Mouse (Mus musculus): Measurements from ENCODE around the gene Tanc1. TPM values are rescaled to one million over a fixed set of nuclear protein-coding genes. Genes with fewer than 3 reads are reported as not detected.
A peak's percentile ranks its signal among the peaks of the same experiment; 100 is the strongest.

Tanc1 gene
- total RNA-seq, 2 experiments from 2014 or later = 3.3 to 3.4 TPM

GRCm38 (mm10) chr2:59775820-59776219 lies 164.0 kb downstream of the Tanc1 start:
- ATAC-seq (replicated peaks; ENCODE audit: low FRiP score, poor library complexity, severe bottlenecking) = no peak

GRCm38 (mm10) chr2:59779355-59779754 lies 167.5 kb downstream of the Tanc1 start:
- no peak for ATAC-seq (replicated peaks; ENCODE audit: low FRiP score, poor library complexity, severe bottlenecking)

GRCm38 (mm10) chr2:59780240-59780639 lies 168.4 kb downstream of the Tanc1 start:
- ATAC-seq (replicated peaks; ENCODE audit: low FRiP score, poor library complexity, severe bottlenecking) = no peak

GRCm38 (mm10) chr2:59783055-59783831 lies 171.4 kb downstream of the Tanc1 start:
- no peak for ATAC-seq (replicated peaks; ENCODE audit: low FRiP score, poor library complexity, severe bottlenecking)

GRCm38 (mm10) chr2:59783832-59784627 lies 172.2 kb downstream of the Tanc1 start:
- ATAC-seq (replicated peaks; ENCODE audit: low FRiP score, poor library complexity, severe bottlenecking) = no peak

GRCm38 (mm10) chr2:59784628-59784883 lies 172.7 kb downstream of the Tanc1 start:
- ATAC-seq (replicated peaks; ENCODE audit: low FRiP score, poor library complexity, severe bottlenecking) = no peak

- no peak for ATAC-seq (replicated peaks; ENCODE audit: low FRiP score, poor library complexity, severe bottlenecking)
Measured at GRCm38 (mm10) chr2:59785597-59785996, 173.8 kb downstream of the Tanc1 start.

- ATAC-seq (replicated peaks; ENCODE audit: low FRiP score, poor library complexity, severe bottlenecking) = no peak
Measured at GRCm38 (mm10) chr2:59788704-59789500, 177.1 kb downstream of the Tanc1 start.

GRCm38 (mm10) chr2:59791596-59791995 lies 179.8 kb downstream of the Tanc1 start:
- no peak for ATAC-seq (replicated peaks; ENCODE audit: low FRiP score, poor library complexity, severe bottlenecking)

- no peak for ATAC-seq (replicated peaks; ENCODE audit: low FRiP score, poor library complexity, severe bottlenecking)
Measured at GRCm38 (mm10) chr2:59793337-59793736, 181.5 kb downstream of the Tanc1 start.

GRCm38 (mm10) chr2:59794838-59795237 lies 183.0 kb downstream of the Tanc1 start:
- ATAC-seq (replicated peaks; ENCODE audit: low FRiP score, poor library complexity, severe bottlenecking) = no peak

GRCm38 (mm10) chr2:59798934-59799532 lies 187.2 kb downstream of the Tanc1 start:
- ATAC-seq (replicated peaks; ENCODE audit: low FRiP score, poor library complexity, severe bottlenecking) = no peak

- ATAC-seq (replicated peaks; ENCODE audit: low FRiP score, poor library complexity, severe bottlenecking) = no peak
Measured at GRCm38 (mm10) chr2:59799572-59799971, 187.7 kb downstream of the Tanc1 start.

- no peak for ATAC-seq (replicated peaks; ENCODE audit: low FRiP score, poor library complexity, severe bottlenecking)
Measured at GRCm38 (mm10) chr2:59800481-59801266, 188.8 kb downstream of the Tanc1 start.

GRCm38 (mm10) chr2:59802722-59803387 lies 191.0 kb downstream of the Tanc1 start:
- 0 out of 2 replicates have a peak, but pooled peaks have one; percentile 35 for ATAC-seq (replicated peaks; ENCODE audit: low FRiP score, poor library complexity, severe bottlenecking)

GRCm38 (mm10) chr2:59805595-59805994 lies 193.8 kb downstream of the Tanc1 start:
- no peak for ATAC-seq (replicated peaks; ENCODE audit: low FRiP score, poor library complexity, severe bottlenecking)

- ATAC-seq (replicated peaks; ENCODE audit: low FRiP score, poor library complexity, severe bottlenecking) = no peak
Measured at GRCm38 (mm10) chr2:59806038-59806437, 194.2 kb downstream of the Tanc1 start.

- no peak for ATAC-seq (replicated peaks; ENCODE audit: low FRiP score, poor library complexity, severe bottlenecking)
Measured at GRCm38 (mm10) chr2:59808608-59809007, 196.8 kb downstream of the Tanc1 start.

- no peak for ATAC-seq (replicated peaks; ENCODE audit: low FRiP score, poor library complexity, severe bottlenecking)
Measured at GRCm38 (mm10) chr2:59810039-59810438, 198.2 kb downstream of the Tanc1 start.
